Mouse (Mus musculus) left cerebral cortex, adult 8-10 months (tissue): ENCODE data around the gene Foxm1. TPM values are rescaled to one million over a fixed set of nuclear protein-coding genes. Genes with fewer than 3 reads are reported as not detected.
A peak's percentile ranks its signal among the peaks of the same experiment; 100 is the strongest.
"Not testable (repeated sequence)": the region's sequence is repeated elsewhere in the genome, so short reads cannot be mapped to it uniquely, and the experiment has no call there.

Source experiments
- DNase-seq, 2 experiments: peaks; one replicate each; pipeline ENCODE4 v3.0.0; 2022; ENCODE audit warnings: low spot score in 2 of 2
- total RNA-seq, 4 experiments: library from RNA; stranded (reverse); gene quantifications; 2 replicates each; pipeline ENCODE4 v1.2.4; 2022

Foxm1 gene
- total RNA-seq, 4 experiments from 2014 or later, result 0.81 to 1.8 (median 1.7) TPM

GRCm38 (mm10) chr6:128376371-128377085 lies 13.8 kb downstream of the Foxm1 start:
- DNase-seq, result no peak

DNA sequence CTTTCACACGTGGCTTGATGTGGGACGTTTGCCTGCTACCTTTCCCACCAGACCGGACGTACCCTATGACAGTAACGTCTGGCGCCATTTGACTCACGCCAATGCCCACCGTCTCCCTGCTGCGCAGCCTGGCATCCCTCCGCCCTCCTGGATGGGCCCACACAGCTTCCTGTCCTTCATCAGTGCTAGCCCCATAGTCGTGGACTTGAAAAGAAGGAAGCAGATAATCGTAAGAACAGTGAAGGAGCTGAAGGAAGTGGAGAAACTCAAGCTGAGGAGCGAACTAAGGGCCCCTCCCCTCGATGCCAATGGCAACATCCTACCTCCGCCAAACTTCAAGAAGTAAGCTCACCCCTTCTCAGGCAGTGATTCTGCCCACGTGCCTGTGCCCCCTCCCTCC lies 16.9 kb downstream of the Foxm1 start:
- DNase-seq, result no peak

GRCm38 (mm10) chr6:128380594-128381167 lies 17.9 kb downstream of the Foxm1 start:
- not testable (repeated sequence) for DNase-seq

DNA sequence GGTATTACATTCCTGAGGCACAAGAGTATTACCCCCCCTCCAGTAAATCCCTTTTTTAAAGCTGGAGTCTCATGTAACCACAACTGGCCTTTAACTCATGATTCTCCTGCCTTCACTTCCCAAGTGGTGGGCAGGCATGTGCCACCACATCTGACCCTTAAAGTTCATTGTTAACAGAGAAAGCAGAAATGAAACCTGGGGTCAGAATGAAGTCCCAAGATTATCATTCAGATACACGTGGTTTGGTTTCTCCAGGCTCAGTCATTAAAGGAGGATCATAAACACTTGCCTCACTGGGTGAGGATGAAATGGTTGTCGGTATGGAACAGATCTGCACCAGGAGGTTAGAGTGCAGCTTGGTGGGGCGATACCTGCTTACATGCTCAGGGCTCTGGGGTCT lies 18.5 kb downstream of the Foxm1 start:
- no peak for DNase-seq

GRCm38 (mm10) chr6:128383752-128384151 lies 21.0 kb downstream of the Foxm1 start:
- DNase-seq, result no peak

DNA sequence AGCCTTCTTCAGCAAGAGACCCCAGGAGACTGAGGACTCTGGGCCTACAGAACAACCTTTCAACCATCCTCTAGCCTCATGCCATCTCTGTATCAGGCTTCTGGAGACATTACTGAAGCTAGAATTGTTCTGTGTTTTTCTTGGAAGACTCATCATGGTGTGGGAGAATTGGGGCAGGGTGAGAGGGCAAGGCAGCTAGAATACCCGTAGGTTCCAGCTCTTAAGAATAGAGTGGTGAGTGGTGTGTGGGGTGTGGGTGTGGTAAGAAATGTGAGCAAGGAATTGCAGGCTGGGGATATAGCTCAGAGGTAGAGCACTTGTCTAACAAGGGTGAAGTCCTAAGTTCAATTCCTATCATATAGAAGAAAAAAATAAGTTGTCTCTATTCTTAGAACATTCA lies 22.3 kb downstream of the Foxm1 start:
- no peak for DNase-seq

DNA sequence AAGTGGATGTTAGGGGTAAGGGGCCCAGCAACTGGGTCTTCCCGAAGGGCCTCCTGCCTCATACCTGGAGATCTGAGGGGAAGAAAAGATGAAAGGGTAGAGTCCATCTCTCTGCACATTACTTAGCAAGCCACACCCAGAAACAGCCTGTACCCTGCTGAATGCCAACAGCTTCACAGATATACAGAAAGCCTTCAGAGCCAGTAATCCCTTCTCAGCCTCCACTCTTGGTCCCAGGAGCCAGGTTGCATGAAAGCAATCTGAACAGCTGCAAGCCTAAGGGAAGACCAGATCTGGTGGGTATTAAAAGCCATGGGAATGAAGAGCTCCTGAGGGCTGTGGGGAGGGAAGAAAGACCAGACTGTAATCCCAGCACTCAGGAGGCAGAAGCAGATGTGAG lies 26.4 kb downstream of the Foxm1 start:
- no peak for DNase-seq

- no peak for DNase-seq
Measured at GRCm38 (mm10) chr6:128390683-128391082, 27.9 kb downstream of the Foxm1 start.

DNA sequence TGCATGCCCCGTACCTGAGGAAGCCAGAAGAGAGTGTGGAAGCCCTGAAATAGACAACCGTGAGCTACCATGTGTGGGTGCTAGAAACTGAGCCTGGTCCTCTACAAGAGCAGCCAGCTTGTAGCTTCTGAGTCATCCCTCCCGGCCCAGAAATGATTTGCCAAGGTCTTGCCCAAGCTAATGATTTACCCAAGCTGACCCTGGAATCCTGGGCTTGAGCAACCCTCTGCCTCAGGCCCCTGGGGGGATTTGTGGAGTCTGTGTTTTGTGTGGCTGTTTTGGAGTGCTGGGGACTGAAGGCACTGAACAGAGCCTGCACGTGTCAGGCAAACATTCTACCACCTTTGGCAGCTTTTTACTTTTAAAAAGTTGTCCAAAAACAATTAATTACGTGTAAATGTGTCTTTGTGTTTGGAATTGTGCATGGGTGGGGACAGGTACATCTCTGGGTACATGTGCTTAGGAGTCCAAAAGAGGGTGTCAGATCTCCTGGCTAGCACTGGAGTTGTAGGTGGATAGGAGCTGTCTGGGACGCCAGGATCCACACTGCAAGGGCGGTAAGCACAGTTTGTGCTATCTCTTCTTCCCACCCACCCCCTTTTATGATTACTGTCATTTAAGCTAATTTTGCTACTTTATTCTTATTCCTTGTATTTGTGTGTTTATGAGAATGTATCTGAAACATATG lies 35.0 kb downstream of the Foxm1 start:
- DNase-seq, result no peak

- DNase-seq, result no peak
Measured at GRCm38 (mm10) chr6:128398996-128399395, 36.2 kb downstream of the Foxm1 start, which contains the start of gene Nrip2. TSS of gene Nrip2 (plus strand) at chr6:128399296.

- no peak for DNase-seq
Measured at GRCm38 (mm10) chr6:128399421-128400185, 36.8 kb downstream of the Foxm1 start.

DNA sequence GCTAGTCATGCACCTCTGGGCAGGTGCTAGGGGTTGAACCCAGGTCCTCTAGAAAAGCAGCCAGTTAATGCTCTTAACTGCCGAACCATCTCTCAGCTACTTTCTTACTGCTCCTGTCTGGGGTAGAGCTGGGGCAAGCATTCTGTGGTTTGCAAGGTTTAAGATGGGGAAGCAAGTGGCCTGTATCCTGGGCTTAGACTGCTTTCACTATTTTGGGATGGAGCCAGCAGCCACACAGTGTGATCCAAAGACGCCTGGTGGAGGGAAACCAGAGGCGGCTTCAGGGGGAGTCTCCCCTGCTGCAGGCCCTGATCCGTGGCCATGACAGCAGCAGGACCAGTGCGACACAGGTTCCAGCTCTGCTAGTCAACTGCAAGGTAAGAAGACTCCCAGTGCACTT lies 41.9 kb downstream of the Foxm1 start:
- DNase-seq, result no peak

DNA sequence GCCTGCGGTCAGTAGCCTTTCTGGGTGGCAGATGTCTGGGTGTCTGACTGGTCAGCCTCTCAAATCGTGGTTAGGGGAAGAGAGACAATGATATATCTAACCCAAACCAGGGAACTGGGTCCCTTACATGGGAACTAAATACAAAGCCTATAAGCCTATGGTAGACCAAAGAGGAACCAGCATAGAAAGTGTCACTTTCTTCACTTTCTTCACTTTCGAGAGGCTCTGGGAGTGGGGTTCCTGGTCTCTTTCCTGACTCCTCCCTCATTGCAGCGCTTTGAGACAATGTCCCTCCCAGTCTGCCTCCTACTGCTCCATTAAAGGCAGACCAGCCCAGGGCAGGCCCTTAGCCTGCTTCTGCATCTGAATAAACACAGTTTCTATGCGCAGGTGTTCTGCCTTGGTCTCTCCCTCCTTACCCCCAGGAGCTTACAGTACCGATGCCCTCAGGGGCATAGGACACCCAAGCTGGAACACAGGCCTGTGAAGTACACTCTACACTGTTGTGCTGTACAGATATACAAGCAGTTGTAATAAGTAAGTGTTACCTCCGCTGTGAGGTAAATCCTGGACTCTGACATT lies 45.9 kb downstream of the Foxm1 start:
- DNase-seq, result no peak

GRCm38 (mm10) chr6:128410305-128410704 lies 47.5 kb downstream of the Foxm1 start:
- no peak for DNase-seq

GRCm38 (mm10) chr6:128411115-128411514 lies 48.3 kb downstream of the Foxm1 start:
- DNase-seq, result peak; percentile 58 to 91

DNA sequence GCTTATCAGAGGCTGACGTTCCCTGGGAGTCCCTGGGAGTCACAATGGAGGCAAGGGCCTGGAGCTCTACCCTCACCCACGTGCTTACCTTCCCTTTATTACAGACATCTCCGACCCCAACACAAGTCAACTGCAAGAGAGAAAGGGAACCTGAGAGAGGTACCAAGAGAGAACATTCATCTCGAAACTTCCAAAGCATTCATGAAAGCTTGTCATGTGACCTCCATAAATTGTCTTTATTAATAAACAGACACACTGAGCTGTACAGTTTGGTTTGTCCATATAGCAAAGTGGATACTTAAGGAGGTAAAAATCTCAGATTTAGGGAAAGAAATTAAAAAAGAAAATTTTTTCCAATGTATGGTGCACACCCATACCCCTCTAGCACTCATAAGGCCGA lies 53.4 kb downstream of the Foxm1 start:
- DNase-seq, result no peak

DNA sequence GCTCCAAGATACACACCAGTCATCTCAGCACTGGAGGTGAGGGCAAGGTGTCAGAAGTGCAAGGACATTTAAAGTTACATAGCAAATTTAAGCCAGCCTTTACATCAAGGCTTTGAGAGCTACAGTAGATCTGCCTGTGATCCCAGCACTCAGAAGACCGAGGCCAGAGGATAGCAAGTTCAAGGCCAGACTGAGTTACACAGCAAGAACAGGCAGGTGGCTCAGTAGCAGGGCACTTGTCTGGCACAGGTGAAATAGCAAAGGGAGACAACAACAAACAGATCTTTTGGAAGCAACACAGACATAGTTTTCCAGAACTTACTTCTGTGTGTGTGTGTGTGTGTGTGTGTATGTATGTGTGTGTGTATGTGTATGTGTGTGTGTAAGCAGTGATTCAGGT lies 55.3 kb downstream of the Foxm1 start:
- no peak for DNase-seq

DNA sequence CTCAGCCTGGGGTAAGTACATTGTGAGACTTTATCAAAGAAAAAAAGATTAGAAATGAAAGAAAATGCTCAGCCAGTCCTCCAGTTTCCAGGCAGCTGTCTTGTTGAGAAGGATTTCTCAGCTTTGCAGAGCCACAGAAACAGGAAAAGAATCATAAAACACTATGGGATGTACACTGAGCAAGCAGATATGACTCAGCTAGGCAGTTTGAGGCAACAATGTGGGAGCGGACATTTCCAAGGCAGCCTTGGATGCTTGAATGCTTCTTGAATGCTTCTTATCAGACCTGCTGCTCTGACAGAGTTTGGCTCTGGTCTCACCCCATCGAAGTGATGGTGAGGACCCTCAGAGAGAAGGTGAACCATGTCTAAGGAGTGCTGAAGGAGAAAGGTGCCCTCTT lies 58.3 kb downstream of the Foxm1 start:
- DNase-seq, result no peak

- no peak for DNase-seq
Measured at GRCm38 (mm10) chr6:128421480-128421879, 58.7 kb downstream of the Foxm1 start.

- DNase-seq, result no peak
Measured at GRCm38 (mm10) chr6:128423496-128424268, 60.9 kb downstream of the Foxm1 start.
